Mouse (Mus musculus): ENCODE results near the gene Fam184b.

The Fam184b gene

GRCm38 (mm10) chr5:45595363-45596039 lies 43.9 kb downstream of the Fam184b start:
- DNase-seq (ENCODE audit: low spot score): no peak

- DNase-seq (ENCODE audit: low spot score): no peak
Measured at GRCm38 (mm10) chr5:45593276-45593675, 46.1 kb downstream of the Fam184b start.

- DNase-seq (ENCODE audit: low spot score): no peak
Measured at GRCm38 (mm10) chr5:45590094-45590493, 49.3 kb downstream of the Fam184b start.

- no peak for DNase-seq (ENCODE audit: low spot score)
Measured at GRCm38 (mm10) chr5:45584601-45585000, 54.8 kb downstream of the Fam184b start.

- DNase-seq (ENCODE audit: low spot score): no peak
Measured at GRCm38 (mm10) chr5:45580279-45580678, 59.1 kb downstream of the Fam184b start.

GRCm38 (mm10) chr5:45577376-45577775 lies 62.0 kb downstream of the Fam184b start:
- DNase-seq (ENCODE audit: low spot score): no peak

- DNase-seq (ENCODE audit: low spot score): no peak
Measured at GRCm38 (mm10) chr5:45576716-45577115, 62.7 kb downstream of the Fam184b start.

- no peak for DNase-seq (ENCODE audit: low spot score)
Measured at GRCm38 (mm10) chr5:45572816-45573215, 66.6 kb downstream of the Fam184b start.

- DNase-seq (ENCODE audit: low spot score): no peak
Measured at GRCm38 (mm10) chr5:45565829-45566228, 73.6 kb downstream of the Fam184b start.

- DNase-seq (ENCODE audit: low spot score): no peak
Measured at GRCm38 (mm10) chr5:45564054-45564453, 75.4 kb downstream of the Fam184b start.

GRCm38 (mm10) chr5:45549586-45549985 lies 89.8 kb downstream of the Fam184b start:
- DNase-seq (ENCODE audit: low spot score): no peak

GRCm38 (mm10) chr5:45543374-45543773 lies 96.0 kb downstream of the Fam184b start:
- no peak for DNase-seq (ENCODE audit: low spot score)

- no peak for DNase-seq (ENCODE audit: low spot score)
Measured at GRCm38 (mm10) chr5:45539502-45539901, 99.9 kb downstream of the Fam184b start.

- no peak for DNase-seq (ENCODE audit: low spot score)
Measured at GRCm38 (mm10) chr5:45535177-45535576, 104.2 kb downstream of the Fam184b start.

- peak; percentile 43 for DNase-seq (ENCODE audit: low spot score)
Measured at GRCm38 (mm10) chr5:45534319-45535098, 104.9 kb downstream of the Fam184b start.

- DNase-seq (ENCODE audit: low spot score): no peak
Measured at GRCm38 (mm10) chr5:45529696-45530095, 109.7 kb downstream of the Fam184b start.

GRCm38 (mm10) chr5:45526338-45526737 lies 113.1 kb downstream of the Fam184b start:
- no peak for DNase-seq (ENCODE audit: low spot score)

GRCm38 (mm10) chr5:45525101-45525500 lies 114.3 kb downstream of the Fam184b start:
- no peak for DNase-seq (ENCODE audit: low spot score)

- DNase-seq (ENCODE audit: low spot score): no peak
Measured at GRCm38 (mm10) chr5:45521601-45522000, 117.8 kb downstream of the Fam184b start.

GRCm38 (mm10) chr5:45520809-45521110 lies 118.7 kb downstream of the Fam184b start:
- DNase-seq (ENCODE audit: low spot score): no peak

GRCm38 (mm10) chr5:45519960-45520808 lies 119.2 kb downstream of the Fam184b start, which contains the start of gene Med28:
Gene Med28 (plus strand): TSS chr5:45520229.
- peak; percentile 75 for DNase-seq (ENCODE audit: low spot score)

GRCm38 (mm10) chr5:45515151-45515743 lies 124.2 kb downstream of the Fam184b start:
- DNase-seq (ENCODE audit: low spot score): no peak
